Mouse (Mus musculus) heart, embryonic 13.5 days (tissue): ENCODE data around the gene Bptf. TPM values are rescaled to one million over a fixed set of nuclear protein-coding genes. Genes with fewer than 3 reads are reported as not detected.
"Not testable (repeated sequence)": the region's sequence is repeated elsewhere in the genome, so short reads cannot be mapped to it uniquely, and the experiment has no call there.

ENCODE experiments used
- ATAC-seq: fragments of 200-750 bp; cut with Nextera tagmentation; 2 replicates; pipeline ENCODE4 v1.8.0; 2017; ENCODE audit warnings: moderate TSS enrichment; ENCODE audit not compliant: insufficient number of reproducible peaks, low FRiP score, low TSS enrichment; ENCODE audit errors: extremely low read depth
- H3K27ac ChIP-seq: fragments of 300-500 bp; sonication (generic); replicated peaks from 2 replicates; pipeline ENCODE4 v1.5.1; 2015; ENCODE audit warnings: moderate library complexity, mild to moderate bottlenecking, inconsistent platforms
- H3K27me3 ChIP-seq: fragments of 300-500 bp; sonication (generic); replicated peaks from 2 replicates; pipeline ENCODE4 v1.6.1; 2015; ENCODE audit warnings: mild to moderate bottlenecking, inconsistent platforms
- H3K36me3 ChIP-seq: fragments of 300-500 bp; sonication (generic); 2 replicates; pipeline ENCODE4 v1.6.1; 2015; ENCODE audit warnings: mild to moderate bottlenecking, inconsistent platforms
- H3K4me1 ChIP-seq: fragments of 300-500 bp; sonication (generic); 2 replicates; pipeline ENCODE4 v1.6.1; 2015; ENCODE audit warnings: inconsistent platforms
- H3K4me2 ChIP-seq: fragments of 300-500 bp; sonication (generic); 2 replicates; pipeline ENCODE4 v1.6.1; 2015; ENCODE audit warnings: inconsistent platforms, mild to moderate bottlenecking, moderate library complexity
- H3K4me3 ChIP-seq: fragments of 300-500 bp; sonication (generic); 2 replicates; pipeline ENCODE4 v1.5.1; 2015; ENCODE audit warnings: moderate library complexity, mild to moderate bottlenecking, inconsistent platforms
- H3K9ac ChIP-seq: fragments of 300-500 bp; sonication (generic); 2 replicates; pipeline ENCODE4 v1.6.1; 2015; ENCODE audit warnings: inconsistent platforms, mild to moderate bottlenecking, moderate library complexity
- H3K9me3 ChIP-seq: fragments of 300-500 bp; sonication (generic); 2 replicates; pipeline ENCODE4 v1.6.1; 2016; ENCODE audit warnings: inconsistent platforms
- WGBS: fragments of 180-500 bp; shearing (Covaris S2); methylation state at CpG from one replicate; pipeline ENCODE4 v1.1.7; 2015; ENCODE audit warnings: mixed read lengths; 5-methylcytosine and 5-hydroxymethylcytosine counted together
- polyA plus RNA-seq: library from polyadenylated mRNA; unstranded; fragments of >200 nt; fragmentation: Nextera tagmentation; extraction: Ambion mirVana; gene quantifications from 2 replicates; pipeline ENCODE4 v1.2.1, GENCODE M21; 2015

The Bptf gene
- polyA plus RNA-seq, result 17.9 and 18.3 TPM in 2 replicates

- Histone ChIP-seq H3K27ac (peak within 1 kb of the TSS; percentile 97), H3K4me2 (peak within 1 kb of the TSS; percentile 97), H3K27me3 (no peaks in the 10 kb centered on the region), H3K4me3 (peak within 1 kb of the TSS; percentile 91), H3K9ac (peak within 1 kb of the TSS; percentile 99), H3K36me3 (no peaks in the 10 kb centered on the region), H3K9me3 (no peaks in the 10 kb centered on the region), H3K4me1 (peaks cover 20% of the 10 kb centered on the region)
- peak; percentile 95 for ATAC-seq
- under 1% methylated on average over 39 of the region's 94 CpGs for WGBS
Measured at GRCm38 (mm10) chr11:107131749-107132421, at the start of gene Bptf. TSS of gene Bptf (minus strand) at chr11:107132127.

GRCm38 (mm10) chr11:107161215-107161614, 29.3 kb upstream of the Bptf start:
- H3K9ac ChIP-seq, result no peak overlapping the region
- peaks cover 16% of the 10 kb centered on the region for H3K36me3 ChIP-seq
- no peak overlapping the region for H3K4me2 ChIP-seq
- H3K4me1 ChIP-seq, result peaks cover 16% of the 10 kb centered on the region
- no peak overlapping the region for H3K27ac ChIP-seq
- WGBS, result 72% methylated on average over 4 of the region's 4 CpGs
- H3K4me3 ChIP-seq, result no peak overlapping the region
- no peaks in the 10 kb centered on the region for H3K27me3 ChIP-seq
- no peaks in the 10 kb centered on the region for H3K9me3 ChIP-seq
- ATAC-seq, result no peak

GRCm38 (mm10) chr11:107159034-107159433, 27.1 kb upstream of the Bptf start:
- ATAC-seq, result no peak
- WGBS, result 72% methylated on average over 1 of the region's 1 CpGs
- no peaks in the 10 kb centered on the region for H3K27me3 ChIP-seq

GRCm38 (mm10) chr11:107156977-107157642, 25.2 kb upstream of the Bptf start:
- Histone ChIP-seq H3K36me3 (no peaks in the 10 kb centered on the region), H3K4me3 (no peak overlapping the region), H3K27ac (peak overlapping the region; percentile 91), H3K27me3 (no peaks in the 10 kb centered on the region), H3K4me2 (peak overlapping the region; percentile 38), H3K9ac (peak overlapping the region; percentile 63; the same call in 1 of the 2 replicates), H3K4me1 (peaks cover 16% of the 10 kb centered on the region), H3K9me3 (no peaks in the 10 kb centered on the region)
- peak; percentile 63 for ATAC-seq
- 23% methylated on average over 5 of the region's 5 CpGs for WGBS

More at GRCm38 (mm10) chr11:107159034-107159433, 27.1 kb upstream of the Bptf start:
- Histone ChIP-seq H3K36me3 (0 out of 2 replicates have a peak, but pooled peaks cover 2% of the 10 kb centered on the region), H3K9me3 (no peaks in the 10 kb centered on the region), H3K4me3 (no peak overlapping the region), H3K4me1 (peaks cover 16% of the 10 kb centered on the region), H3K27ac (no peak overlapping the region), H3K9ac (no peak overlapping the region), H3K4me2 (no peak overlapping the region)

GRCm38 (mm10) chr11:107155292-107155691, 23.4 kb upstream of the Bptf start:
- no peaks in the 10 kb centered on the region for H3K36me3 ChIP-seq
- WGBS, result 76% methylated on average over 5 of the region's 5 CpGs
- ATAC-seq, result no peak
- H3K27me3 ChIP-seq, result no peaks in the 10 kb centered on the region
- no peak overlapping the region for H3K27ac ChIP-seq
- no peak overlapping the region for H3K9ac ChIP-seq
- H3K4me2 ChIP-seq, result no peak overlapping the region
- peaks cover 16% of the 10 kb centered on the region for H3K4me1 ChIP-seq
- no peaks in the 10 kb centered on the region for H3K9me3 ChIP-seq
- no peak overlapping the region for H3K4me3 ChIP-seq

DNA sequence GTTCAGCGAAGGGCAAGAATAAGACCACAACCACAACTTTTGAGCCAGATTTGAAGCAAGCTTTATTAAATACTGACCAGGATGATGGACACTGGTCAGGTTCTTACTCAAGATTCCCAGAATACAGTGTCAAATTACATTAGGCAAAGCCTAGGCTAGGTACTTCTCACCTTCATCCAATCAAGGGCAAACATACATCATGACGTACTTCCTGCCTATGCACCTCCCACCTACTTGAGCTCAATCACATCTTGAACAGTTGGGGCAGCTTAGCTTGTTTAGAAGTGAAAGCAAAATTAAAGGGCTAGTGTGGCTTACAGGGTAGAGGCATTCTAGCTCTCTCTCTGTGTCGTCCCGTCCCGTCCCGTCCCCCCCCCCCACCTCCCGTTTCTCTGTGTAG, 22.5 kb upstream of the Bptf start:
- Histone ChIP-seq H3K9me3 (no peaks in the 10 kb centered on the region), H3K36me3 (no peaks in the 10 kb centered on the region), H3K27me3 (no peaks in the 10 kb centered on the region), H3K4me3 (no peak overlapping the region), H3K9ac (no peak overlapping the region), H3K4me1 (peaks cover 16% of the 10 kb centered on the region), H3K4me2 (no peak overlapping the region), H3K27ac (no peak overlapping the region)
- ATAC-seq, result no peak
- WGBS, result 68% methylated on average over 7 of the region's 7 CpGs

- no peak overlapping the region for H3K4me2 ChIP-seq
- H3K4me3 ChIP-seq, result no peak overlapping the region
- H3K9me3 ChIP-seq, result no peaks in the 10 kb centered on the region
- 69% methylated on average over 5 of the region's 5 CpGs for WGBS
- H3K27me3 ChIP-seq, result no peaks in the 10 kb centered on the region
- H3K27ac ChIP-seq, result no peak overlapping the region
- no peaks in the 10 kb centered on the region for H3K36me3 ChIP-seq
- peaks cover 16% of the 10 kb centered on the region for H3K4me1 ChIP-seq
- H3K9ac ChIP-seq, result no peak overlapping the region
- no peak for ATAC-seq
Measured at GRCm38 (mm10) chr11:107153645-107154044, 21.7 kb upstream of the Bptf start.

- no peak overlapping the region for H3K27ac ChIP-seq
- no peaks in the 10 kb centered on the region for H3K27me3 ChIP-seq
- no peaks in the 10 kb centered on the region for H3K36me3 ChIP-seq
Measured at GRCm38 (mm10) chr11:107151809-107152208, 19.9 kb upstream of the Bptf start.

GRCm38 (mm10) chr11:107143956-107144355, 12.0 kb upstream of the Bptf start:
- not testable (repeated sequence) for H3K27ac ChIP-seq, H3K4me1 ChIP-seq, H3K9me3 ChIP-seq, ATAC-seq, H3K36me3 ChIP-seq, H3K27me3 ChIP-seq, H3K4me2 ChIP-seq, H3K9ac ChIP-seq, H3K4me3 ChIP-seq
- WGBS, result 94% methylated on average over 11 of the region's 11 CpGs

More at GRCm38 (mm10) chr11:107151809-107152208, 19.9 kb upstream of the Bptf start:
- Histone ChIP-seq H3K4me2 (no peak overlapping the region), H3K9ac (no peak overlapping the region), H3K4me1 (peaks cover 4% of the 10 kb centered on the region), H3K4me3 (no peak overlapping the region), H3K9me3 (no peaks in the 10 kb centered on the region)
- ATAC-seq, result no peak
- 59% methylated on average over 7 of the region's 7 CpGs for WGBS

DNA sequence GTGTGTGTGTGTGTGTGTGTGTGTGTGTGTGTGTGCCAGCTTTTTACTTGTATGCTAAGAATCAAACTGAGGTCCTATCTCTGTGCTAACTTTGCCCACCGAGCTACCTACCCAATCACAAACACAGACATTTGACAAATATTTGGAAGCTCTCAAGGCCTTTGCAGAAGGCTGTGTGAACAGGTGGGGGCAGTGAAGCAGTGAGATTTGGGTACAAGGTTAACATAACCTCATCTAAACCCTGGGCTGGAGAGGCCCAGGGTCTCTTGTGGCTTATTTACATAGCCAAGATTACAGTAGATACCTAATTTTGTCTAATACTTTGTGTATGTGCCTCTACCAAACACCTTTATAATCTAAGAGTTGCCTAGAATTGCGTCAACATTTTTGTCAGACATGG, 10.5 kb upstream of the Bptf start:
- no peak overlapping the region for H3K27ac ChIP-seq
- no peaks in the 10 kb centered on the region for H3K9me3 ChIP-seq
- H3K4me3 ChIP-seq, result no peak overlapping the region
- H3K9ac ChIP-seq, result no peak overlapping the region
- H3K36me3 ChIP-seq, result no peaks in the 10 kb centered on the region
- no peaks in the 10 kb centered on the region for H3K4me1 ChIP-seq
- 71% methylated on average over 2 of the region's 2 CpGs for WGBS
- ATAC-seq, result no peak
- no peaks in the 10 kb centered on the region for H3K27me3 ChIP-seq
- H3K4me2 ChIP-seq, result no peak overlapping the region

DNA sequence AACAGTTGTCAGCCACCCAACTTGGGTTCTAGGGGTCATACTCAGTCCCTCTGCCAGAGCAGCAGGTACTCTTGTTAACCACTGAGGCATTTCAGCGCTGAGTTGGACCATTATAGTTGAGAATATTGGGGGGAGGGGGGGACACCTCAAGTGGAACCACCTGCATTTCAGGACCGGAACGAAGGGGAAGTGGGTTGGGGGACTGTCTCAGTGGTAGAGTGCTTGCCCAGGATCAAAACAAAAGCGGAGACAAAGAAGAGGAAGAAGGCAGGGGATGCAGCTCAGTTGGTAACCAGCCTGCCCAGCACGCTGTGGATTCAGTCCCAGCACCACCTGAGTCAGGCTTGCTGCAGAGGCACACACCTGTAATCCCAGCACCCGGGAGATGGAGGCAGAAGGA, 8.8 kb upstream of the Bptf start:
- Histone ChIP-seq H3K4me2 (no peak overlapping the region), H3K9me3 (no peaks in the 10 kb centered on the region), H3K4me1 (no peaks in the 10 kb centered on the region), H3K4me3 (no peak overlapping the region), H3K36me3 (no peaks in the 10 kb centered on the region), H3K27me3 (no peaks in the 10 kb centered on the region), H3K9ac (no peak overlapping the region), H3K27ac (no peak overlapping the region)
- no peak for ATAC-seq
- WGBS, result 29% methylated on average over 6 of the region's 6 CpGs

GRCm38 (mm10) chr11:107138633-107139032, 6.7 kb upstream of the Bptf start:
- Histone ChIP-seq H3K4me2 (no peak overlapping the region), H3K27ac (no peak overlapping the region), H3K36me3 (no peaks in the 10 kb centered on the region), H3K27me3 (no peaks in the 10 kb centered on the region), H3K4me3 (no peak overlapping the region), H3K9me3 (no peaks in the 10 kb centered on the region), H3K4me1 (no peaks in the 10 kb centered on the region), H3K9ac (no peak overlapping the region)
- ATAC-seq, result no peak
- WGBS, result 72% methylated on average over 3 of the region's 3 CpGs
